In the genomic region with DNA sequence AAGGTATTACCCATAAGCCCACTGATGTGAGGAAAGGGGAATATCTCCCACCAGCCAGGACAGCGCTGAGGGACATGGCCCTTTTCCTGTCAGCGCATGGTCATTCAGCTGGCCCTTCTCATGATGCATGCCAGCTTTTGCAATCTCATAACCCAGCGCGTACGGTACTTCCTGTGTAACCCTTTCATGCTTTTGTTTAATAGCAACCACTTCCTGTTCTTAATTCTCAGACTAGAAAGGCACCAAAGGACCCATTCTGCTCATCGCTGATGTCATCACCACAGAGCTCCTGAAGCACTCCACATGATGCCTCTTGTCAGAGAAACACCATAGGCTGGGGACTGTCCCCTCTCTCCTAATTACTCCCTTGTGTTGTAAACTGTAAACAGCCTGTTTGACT, we compare ENCODE assay signal across 12 mouse cellular contexts. TPM values are rescaled to one million over a fixed set of nuclear protein-coding genes. Genes with fewer than 3 reads are reported as not detected.
DNase-seq lines count a peak whose midpoint lies in the region; ATAC-seq lines count a peak whose summit lies in the region.
"Had no signal": no experiment of that assay in that cellular context is flagged by ENCODE, and none has a peak within 500 bp of the region (broad histone marks: within the 10 kb centered on the region; RNA-seq: fewer than 3 reads in every experiment).

No protein-coding gene starts in this region.

- H3K4me3 ChIP-seq in kidney, embryonic 16.5 days (ENCODE audit: low read length): no peak overlapping the region
- peak overlapping the region; percentile 75 for H3K4me3 ChIP-seq in megakaryocyte, embryonic 14.5 days (replicated peaks)
- H3K4me3 ChIP-seq in forebrain, embryonic 16.5 days (replicated peaks; ENCODE audit: low read length): no peak overlapping the region
- H3K4me3 ChIP-seq: forebrain, embryonic 13.5 days; midbrain, embryonic 12.5 days had no signal

- ATAC-seq in kidney, embryonic 16.5 days (ENCODE audit: low FRiP score, low TSS enrichment): 0 out of 2 replicates have a peak, but pooled peaks have one; percentile 31
- ATAC-seq in inflammation-experienced regulatory T-cells, adult 6 months: peak; percentile 99
- ATAC-seq in forebrain, embryonic 16.5 days: no peak
- ATAC-seq: forebrain, embryonic 13.5 days had no signal

- peaks cover 20% of the 10 kb centered on the region for H3K4me1 ChIP-seq in kidney, embryonic 16.5 days (ENCODE audit: insufficient read depth, low read length)
- peaks cover 80% of the 10 kb centered on the region for H3K4me1 ChIP-seq in megakaryocyte, embryonic 14.5 days
- peaks cover 1% of the 10 kb centered on the region for H3K4me1 ChIP-seq in forebrain, embryonic 16.5 days (replicated peaks; ENCODE audit: control insufficient read depth, insufficient read depth, low read length)

- no peak overlapping the region for H3K27ac ChIP-seq in kidney, embryonic 16.5 days (ENCODE audit: low read length)
- no peak overlapping the region for H3K27ac ChIP-seq in forebrain, embryonic 16.5 days (ENCODE audit: low read length)
- H3K27ac ChIP-seq: forebrain, embryonic 13.5 days; midbrain, embryonic 12.5 days had no signal

- no peak overlapping the region for H3K9ac ChIP-seq in kidney, embryonic 16.5 days (replicated peaks; ENCODE audit: low read length)
- no peak overlapping the region for H3K9ac ChIP-seq in forebrain, embryonic 16.5 days (replicated peaks; ENCODE audit: low read depth, low read length)
- H3K9ac ChIP-seq: forebrain, embryonic 13.5 days; midbrain, embryonic 12.5 days had no signal

- DNase-seq in kidney, postnatal 4 days: no peak
- DNase-seq in CD4-positive, CD25-positive, alpha-beta regulatory T cell, adult 2 months (ENCODE audit: low read depth, low spot score): peak; percentile 86
- no peak for DNase-seq in heart, postnatal 10 days
- no peak for DNase-seq in layer of hippocampus, postnatal 14 days (ENCODE audit: low spot score in 2 of 2)
- DNase-seq: embryo, embryonic 11 days; kidney, adult 18-20 months had no signal

- intact Hi-C loops in heart, postnatal 10 days (cut with DNase I): no loop called here

- 64% methylated on average over 6 of the region's 6 CpGs for WGBS in kidney, embryonic 16.5 days
- WGBS in forebrain, embryonic 16.5 days: 88% methylated on average over 6 of the region's 6 CpGs

- H3K4me2 ChIP-seq in kidney, embryonic 16.5 days (replicated peaks; ENCODE audit: low read depth, low read length): no peak overlapping the region
- H3K4me2 ChIP-seq in forebrain, embryonic 16.5 days (ENCODE audit: low read length): no peak overlapping the region
- H3K4me2 ChIP-seq: forebrain, embryonic 13.5 days; midbrain, embryonic 12.5 days had no signal

- no peaks in the 10 kb centered on the region for H3K9me3 ChIP-seq in kidney, embryonic 16.5 days (ENCODE audit: low read length)
- peaks cover 6% of the 10 kb centered on the region for H3K9me3 ChIP-seq in megakaryocyte, embryonic 14.5 days
- no peaks in the 10 kb centered on the region for H3K9me3 ChIP-seq in forebrain, embryonic 16.5 days (ENCODE audit: control insufficient read depth, low read length)
- H3K9me3 ChIP-seq: forebrain, embryonic 13.5 days; midbrain, embryonic 12.5 days had no signal

- no peaks in the 10 kb centered on the region for H3K27me3 ChIP-seq in kidney, embryonic 16.5 days (ENCODE audit: insufficient read depth, low read length)
- H3K27me3 ChIP-seq in megakaryocyte, embryonic 14.5 days (replicated peaks): no peaks in the 10 kb centered on the region
- no peaks in the 10 kb centered on the region for H3K27me3 ChIP-seq in forebrain, embryonic 16.5 days (replicated peaks; ENCODE audit: control insufficient read depth, insufficient read depth, low read length)
- H3K27me3 ChIP-seq: forebrain, embryonic 13.5 days; midbrain, embryonic 12.5 days had no signal

- H3K36me3 ChIP-seq in kidney, embryonic 16.5 days (ENCODE audit: insufficient read depth, low read length): no peaks in the 10 kb centered on the region
- H3K36me3 ChIP-seq in megakaryocyte, embryonic 14.5 days (replicated peaks; ENCODE audit: low read length): peaks cover 47% of the 10 kb centered on the region
- no peaks in the 10 kb centered on the region for H3K36me3 ChIP-seq in forebrain, embryonic 16.5 days (ENCODE audit: control insufficient read depth, insufficient read depth)
- H3K36me3 ChIP-seq: midbrain, embryonic 12.5 days had no signal

RNA-seq across cellular contexts. Expression of a gene that starts 33.1 kb away (rescaled TPM):
- 54.9 and 55.5 TPM in 2 replicates for polyA plus RNA-seq in kidney, embryonic 16.5 days (2015; fragmentation: Nextera tagmentation; extraction: Ambion mirVana)
- polyA plus RNA-seq in inflammation-experienced regulatory T-cells, adult 6 months (2017; shearing (Covaris generic)): 10 to 100 TPM; 11.5 to 15.0 (median 12.7) TPM
- 2.0 and 2.3 TPM in 2 replicates for polyA plus RNA-seq in megakaryocyte, embryonic 14.5 days (2012; ENCODE audit: insufficient read depth, low replicate concordance)
- polyA plus RNA-seq in forebrain, embryonic 16.5 days (2015; fragmentation: Nextera tagmentation; extraction: Ambion mirVana): 34.9 and 38.8 TPM in 2 replicates
- total RNA-seq in heart, postnatal 10 days (2021): 10 to 100 TPM; 28.9 to 32.2 TPM
- 10 to 100 TPM; 35.3 to 37.4 TPM for total RNA-seq in layer of hippocampus, postnatal 14 days (2021)
